Mouse (Mus musculus) MEL (cell line): ENCODE data around the gene Tkt. TPM values are rescaled to one million over a fixed set of nuclear protein-coding genes. Genes with fewer than 3 reads are reported as not detected.

Experiments used
- DNase-seq: peaks from one replicate; pipeline ENCODE4 v3.0.0; 2011; ENCODE audit warnings: low read depth, low spot score
- H3K27ac ChIP-seq: 2 replicates; pipeline ENCODE4 v1.5.1; 2012; ENCODE audit warnings: low read depth, mild to moderate bottlenecking, control low read depth, low read length, moderate library complexity; ENCODE audit not compliant: control insufficient read depth
- H3K27me3 ChIP-seq, 2 experiments: fragments of 150-350 bp in 1 of 2; sonication (generic) in 1 of 2; 2 replicates each; pipeline ENCODE4 v1.6.1; 2012; ENCODE audit warnings: low read length in 2 of 2, mild to moderate bottlenecking in 2 of 2, improper control_type of control experiment in 1 of 2, moderate library complexity in 1 of 2; ENCODE audit not compliant: insufficient read depth in 2 of 2, control insufficient read depth in 1 of 2
- H3K36me3 ChIP-seq, 2 experiments: 2 replicates each; pipeline ENCODE4 v1.6.1; 2012 to 2014; ENCODE audit warnings: low read length in 2 of 2, improper control_type of control experiment in 1 of 2, inconsistent platforms in 1 of 2, mild to moderate bottlenecking in 1 of 2; ENCODE audit not compliant: insufficient read depth in 2 of 2, control insufficient read depth in 1 of 2
- H3K4me1 ChIP-seq, 2 experiments: fragments of 150-350 bp in 1 of 2; sonication (generic) in 1 of 2; 2 replicates each; pipeline ENCODE4 v1.6.1; 2012; ENCODE audit warnings: low read length in 2 of 2, improper control_type of control experiment in 1 of 2, mild to moderate bottlenecking in 1 of 2; ENCODE audit not compliant: insufficient read depth in 2 of 2, control insufficient read depth in 1 of 2
- H3K4me3 ChIP-seq, 2 experiments: fragments of 150-350 bp in 1 of 2; sonication (generic) in 1 of 2; 2 replicates each; pipeline ENCODE4 v1.5.1; 2012; ENCODE audit warnings: low read depth in 2 of 2, low read length in 2 of 2, mild to moderate bottlenecking in 2 of 2, moderate library complexity in 2 of 2, control low read depth in 1 of 2, improper control_type of control experiment in 1 of 2; ENCODE audit not compliant: control insufficient read depth in 1 of 2, insufficient read depth in 1 of 2
- H3K79me2 ChIP-seq: 2 replicates; pipeline ENCODE4 v1.6.1; 2012; ENCODE audit warnings: mild to moderate bottlenecking, low read length, moderate library complexity; ENCODE audit not compliant: control insufficient read depth, poor library complexity, insufficient read depth
- H3K9ac ChIP-seq: 2 replicates; pipeline ENCODE4 v1.6.1; 2012; ENCODE audit warnings: low read depth, mild to moderate bottlenecking, control low read depth, low read length, moderate library complexity; ENCODE audit not compliant: control insufficient read depth, poor library complexity, severe bottlenecking
- H3K9me3 ChIP-seq: fragments of 150-350 bp; sonication (generic); replicated peaks from 2 replicates; pipeline ENCODE4 v1.6.1; 2012; ENCODE audit warnings: mild to moderate bottlenecking, low read length, improper control_type of control experiment, moderate library complexity; ENCODE audit not compliant: insufficient read depth
- CHD2 ChIP-seq: IDR thresholded peaks from 2 replicates; pipeline ENCODE4 v1.6.1; 2011; ENCODE audit warnings: low read length, improper control_type of control experiment
- ELF1 ChIP-seq: IDR thresholded peaks from 2 replicates; pipeline ENCODE4 v1.6.1; 2014; ENCODE audit warnings: low read depth, mild to moderate bottlenecking, inconsistent platforms, low read length, improper control_type of control experiment, moderate library complexity
- EP300 ChIP-seq, 2 experiments: IDR thresholded peaks; 2 replicates each; pipeline ENCODE4 v1.6.1; 2011; ENCODE audit warnings: improper control_type of control experiment in 2 of 2, low read length in 2 of 2, low read depth in 1 of 2, mild to moderate bottlenecking in 1 of 2
- ETS1 ChIP-seq: IDR thresholded peaks from 2 replicates; pipeline ENCODE4 v1.6.1; 2012; ENCODE audit warnings: low read depth, mild to moderate bottlenecking, inconsistent platforms, low read length, improper control_type of control experiment, moderate library complexity
- GATA1 ChIP-seq: IDR thresholded peaks from 2 replicates; pipeline ENCODE4 v1.6.1; 2011; ENCODE audit warnings: low read depth, low read length, improper control_type of control experiment
- HCFC1 ChIP-seq: IDR thresholded peaks from 2 replicates; pipeline ENCODE4 v1.6.1; 2012; ENCODE audit warnings: low read depth, mild to moderate bottlenecking, inconsistent platforms, low read length, improper control_type of control experiment, moderate library complexity
- MAFK ChIP-seq: IDR thresholded peaks from 2 replicates; pipeline ENCODE4 v1.6.1; 2011; ENCODE audit warnings: low read depth, mild to moderate bottlenecking, low read length, improper control_type of control experiment, borderline replicate concordance
- MAZ ChIP-seq: IDR thresholded peaks from 2 replicates; pipeline ENCODE4 v1.6.1; 2012; ENCODE audit warnings: low read depth, mild to moderate bottlenecking, inconsistent platforms, low read length, improper control_type of control experiment
- MYC ChIP-seq: IDR thresholded peaks from 2 replicates; pipeline ENCODE4 v1.6.1; 2011; ENCODE audit warnings: low read depth, mild to moderate bottlenecking, low read length, improper control_type of control experiment, moderate library complexity
- NRF1 ChIP-seq: IDR thresholded peaks from 2 replicates; pipeline ENCODE4 v1.6.1; 2014; ENCODE audit warnings: low read depth, mild to moderate bottlenecking, inconsistent platforms, low read length, improper control_type of control experiment, moderate library complexity; ENCODE audit not compliant: poor library complexity, insufficient read depth, severe bottlenecking
- POLR2A ChIP-seq, 2 experiments: IDR thresholded peaks; 2 replicates each; pipeline ENCODE4 v1.6.1; 2011 to 2012; ENCODE audit warnings: low read length in 2 of 2, mild to moderate bottlenecking in 2 of 2, control low read depth in 1 of 2, improper control_type of control experiment in 1 of 2, low read depth in 1 of 2, moderate library complexity in 1 of 2; ENCODE audit not compliant: control insufficient read depth in 1 of 2, insufficient read depth in 1 of 2, poor library complexity in 1 of 2
- POLR2AphosphoS2 ChIP-seq: IDR thresholded peaks from 2 replicates; pipeline ENCODE4 v1.6.1; 2011; ENCODE audit warnings: low read length, improper control_type of control experiment
- RCOR1 ChIP-seq: IDR thresholded peaks from 2 replicates; pipeline ENCODE4 v1.6.1; 2012; ENCODE audit warnings: low read depth, mild to moderate bottlenecking, inconsistent platforms, low read length, improper control_type of control experiment
- SIN3A ChIP-seq: IDR thresholded peaks from 2 replicates; pipeline ENCODE4 v1.6.1; 2012; ENCODE audit warnings: low read length, improper control_type of control experiment, inconsistent platforms
- TAL1 ChIP-seq: IDR thresholded peaks from 2 replicates; pipeline ENCODE4 v1.6.1; 2012; ENCODE audit warnings: mild to moderate bottlenecking, inconsistent platforms, low read length, moderate library complexity, mixed read lengths
- TBP ChIP-seq: IDR thresholded peaks from 2 replicates; pipeline ENCODE4 v1.8.0; 2011; ENCODE audit warnings: low read depth, low read length, improper control_type of control experiment
- TCF12 ChIP-seq: IDR thresholded peaks from 2 replicates; pipeline ENCODE4 v1.6.1; 2014; ENCODE audit warnings: low read depth, mild to moderate bottlenecking, inconsistent platforms, low read length, improper control_type of control experiment, moderate library complexity
- UBTF ChIP-seq: IDR thresholded peaks from 2 replicates; pipeline ENCODE4 v1.6.1; 2012; ENCODE audit warnings: low read depth, mild to moderate bottlenecking, inconsistent platforms, low read length, improper control_type of control experiment, moderate library complexity, borderline replicate concordance; ENCODE audit not compliant: insufficient read depth
- USF2 ChIP-seq, 2 experiments: IDR thresholded peaks; 2 replicates each; pipeline ENCODE4 v1.6.1; 2011 to 2012; ENCODE audit warnings: improper control_type of control experiment in 2 of 2, low read length in 2 of 2, borderline replicate concordance in 1 of 2, inconsistent platforms in 1 of 2, low read depth in 1 of 2, mild to moderate bottlenecking in 1 of 2; ENCODE audit not compliant: insufficient read depth in 1 of 2
- ZKSCAN1 ChIP-seq: IDR thresholded peaks from 2 replicates; pipeline ENCODE4 v1.6.1; 2012; ENCODE audit warnings: low read depth, mild to moderate bottlenecking, inconsistent platforms, low read length, improper control_type of control experiment, moderate library complexity
- ZNF384 ChIP-seq: IDR thresholded peaks from 2 replicates; pipeline ENCODE4 v1.6.1; 2012; ENCODE audit warnings: low read depth, mild to moderate bottlenecking, inconsistent platforms, low read length, improper control_type of control experiment
- polyA plus RNA-seq, 2 experiments: library from polyadenylated mRNA; stranded (reverse) in 1 of 2; unstranded in 1 of 2; fragments of >175 nt in 1 of 2; fragments of >200 nt in 1 of 2; gene quantifications; 2 replicates each; pipeline versions ENCODE4 v1.2.1 to v1.2.4; 2012; ENCODE audit warnings: low replicate concordance in 2 of 2, low read depth in 1 of 2; ENCODE audit not compliant: insufficient read length in 2 of 2, insufficient read depth in 1 of 2, missing spikeins in 1 of 2
- total RNA-seq: library from RNA; depleted of rRNA; stranded (reverse); fragments of 300-350 nt; gene quantifications from 2 replicates; pipeline ENCODE4 v1.2.3, GENCODE M21; 2012

Tkt gene
- total and polyA plus RNA-seq, 3 experiments: 115 to 1,273 (median 640) TPM

GRCm38 (mm10) chr14:30561470-30562187 lies 13.5 kb downstream of the Tkt start:
- Histone ChIP-seq H3K27me3 (no peaks in the 10 kb centered on the region), H3K27ac (peak overlapping the region; percentile 72), H3K36me3 (peaks cover 27 to 39% of the 10 kb centered on the region in 2 experiments), H3K9me3 (no peaks in the 10 kb centered on the region), H3K4me1 (peaks cover 15 to 24% of the 10 kb centered on the region in 2 experiments), H3K4me3 (no peak overlapping the region), H3K9ac (peak overlapping the region; percentile 17; the same call in 1 of the 2 replicates), H3K79me2 (peaks cover 20% of the 10 kb centered on the region; the same call in 1 of the 2 replicates)
- TF ChIP-seq SIN3A: peak; percentile 66
- TF ChIP-seq EP300 (IDR thresholded peaks at IDR 0.05; ENCODE audit: low read depth in 1 of 2, low read length in 2 of 2): peak; percentile 96
- no peak; the same call in 1 of the 2 replicates for TF ChIP-seq CHD2
- peak; percentile 83 for TF ChIP-seq RCOR1
- no peak for TF ChIP-seq USF2 (IDR thresholded peaks at IDR 0.05; ENCODE audit: borderline replicate concordance in 1 of 2, insufficient read depth in 1 of 2, low read depth in 1 of 2, low read length in 2 of 2)
- 0 out of 2 replicates have a peak, but pooled peaks have one; percentile 8 for TF ChIP-seq TBP
- TF ChIP-seq ETS1: peak; percentile 89
- peak; percentile 68; the same call in 1 of the 2 replicates for TF ChIP-seq ZNF384
- peak; percentile 44 for TF ChIP-seq HCFC1
- TF ChIP-seq POLR2A (IDR thresholded peaks at IDR 0.05; ENCODE audit: control insufficient read depth in 1 of 2, insufficient read depth in 1 of 2, low read depth in 1 of 2, low read length in 2 of 2, poor library complexity in 1 of 2): peak in 1 of 2 experiments; percentile 43; a peak in 2 of 4 replicates
- TF ChIP-seq POLR2AphosphoS2: peak; percentile 82
- TF ChIP-seq GATA1: peak; percentile 97
- TF ChIP-seq UBTF: no peak
- TF ChIP-seq TAL1: peak; percentile 95
- TF ChIP-seq TCF12: peak; percentile 98
- TF ChIP-seq NRF1: no peak
- peak; percentile 56; the same call in 1 of the 2 replicates for TF ChIP-seq MAFK
- TF ChIP-seq MAZ: peak; percentile 92
- TF ChIP-seq MYC: peak; percentile 41; the same call in 1 of the 2 replicates
- 0 out of 2 replicates have a peak, but pooled peaks have one; percentile 28 for TF ChIP-seq ELF1
- TF ChIP-seq ZKSCAN1: no peak
- DNase-seq: peak; percentile 92
